Mouse (Mus musculus): ENCODE data around the gene Brd9.

Brd9 gene

DNA sequence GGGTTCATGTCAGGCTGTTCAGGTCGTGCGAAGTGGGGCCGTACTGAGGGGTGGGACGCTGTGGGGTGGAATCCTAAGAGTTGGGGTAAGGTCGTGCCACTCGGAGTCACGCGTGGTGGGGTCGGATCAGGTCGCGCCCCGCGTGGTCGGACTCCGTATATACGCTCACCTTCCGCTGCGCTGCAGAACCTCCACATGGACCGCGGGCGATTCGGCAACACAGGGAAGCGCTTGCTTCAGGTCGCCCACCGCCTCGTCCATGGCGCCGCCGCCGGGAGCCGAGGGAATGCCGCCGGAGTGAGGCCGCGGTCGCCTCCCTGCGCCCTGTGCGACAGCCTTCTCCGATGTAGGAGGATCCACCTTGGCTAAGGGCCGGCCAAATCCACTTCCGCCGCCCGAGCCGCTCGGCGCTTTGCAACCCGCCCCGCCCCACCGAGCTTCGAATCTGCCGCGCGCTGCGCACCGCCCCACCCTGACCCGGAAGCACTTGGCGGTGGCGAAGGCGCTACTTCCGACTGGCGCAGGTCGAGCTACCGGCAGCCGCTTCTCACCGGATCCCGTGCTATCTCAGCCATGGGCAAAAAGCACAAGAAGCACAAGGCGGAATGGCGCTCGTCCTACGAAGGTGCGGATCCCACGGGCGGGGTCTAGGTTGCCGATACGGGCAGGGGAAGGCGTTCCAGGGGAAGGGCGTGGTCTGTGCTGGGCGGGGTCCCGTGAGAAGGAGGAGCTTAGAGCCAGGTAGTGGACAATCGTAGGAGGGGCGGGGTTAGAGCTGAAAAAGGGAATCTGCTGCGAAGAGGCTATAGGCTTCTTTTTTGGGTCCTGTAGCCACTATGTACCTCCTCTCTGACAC is at the start of gene Brd9, which contains the start of gene Trip13:
TSS of gene Brd9 (plus strand) at position 491 of the 856 bp plus-strand sequence.
TSS of gene Trip13 (minus strand) at position 464 of the 856 bp plus-strand sequence.
- peak; percentile 94 for DNase-seq

DNA sequence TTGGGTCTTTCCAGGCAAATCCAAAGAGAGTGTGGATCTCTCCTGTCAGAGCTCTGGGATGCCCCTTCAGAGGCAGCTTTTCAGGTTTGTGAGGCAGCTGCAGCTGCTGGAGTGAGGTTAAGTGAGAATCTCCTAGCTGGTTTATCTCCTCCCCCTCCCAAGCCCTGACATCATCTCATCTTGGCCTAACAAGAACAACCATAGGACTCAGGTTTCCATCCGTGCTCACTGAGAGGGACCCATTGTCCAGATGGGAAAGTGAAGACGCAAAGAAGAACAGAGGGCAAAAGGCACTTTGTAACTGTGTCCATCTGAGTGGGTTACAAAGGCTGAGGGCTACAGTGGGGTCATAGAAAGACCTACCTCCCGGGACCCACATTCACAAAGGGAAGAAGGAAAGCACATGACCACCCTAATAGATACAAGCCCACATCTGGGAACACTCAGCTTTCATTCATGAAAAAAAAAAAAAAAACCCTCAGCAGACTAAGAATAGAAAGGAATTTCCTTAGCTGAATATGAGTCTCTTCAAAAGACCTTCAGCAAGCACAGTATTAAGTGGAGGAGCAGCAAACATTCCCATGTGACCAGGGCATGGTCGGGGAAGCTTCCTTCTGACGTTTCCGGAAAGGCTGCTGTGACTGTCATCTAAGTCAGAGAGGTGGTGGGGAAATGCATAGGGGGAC is 45.0 kb upstream of the Brd9 start:
- peak; percentile 68 for DNase-seq

DNA sequence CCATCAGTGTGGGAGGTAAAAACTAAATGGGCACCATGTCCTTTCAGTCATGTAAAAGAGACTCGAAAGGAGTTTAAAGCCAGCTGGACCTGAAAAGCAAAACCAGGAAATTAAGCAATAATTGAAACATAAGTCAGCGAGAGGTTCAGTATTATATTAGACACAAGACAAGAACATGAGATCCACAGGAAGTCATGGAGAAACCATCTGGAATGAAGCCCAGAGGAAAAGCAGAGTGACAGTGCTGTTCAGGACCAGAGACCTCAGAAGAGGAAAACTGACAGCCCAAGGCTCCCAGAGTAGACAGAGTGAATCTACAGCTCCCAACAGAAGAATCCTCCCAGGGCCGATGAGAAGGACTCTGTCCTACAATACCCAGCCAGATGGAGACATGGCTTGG is 40.0 kb upstream of the Brd9 start:
- DNase-seq = peak; percentile 41

DNA sequence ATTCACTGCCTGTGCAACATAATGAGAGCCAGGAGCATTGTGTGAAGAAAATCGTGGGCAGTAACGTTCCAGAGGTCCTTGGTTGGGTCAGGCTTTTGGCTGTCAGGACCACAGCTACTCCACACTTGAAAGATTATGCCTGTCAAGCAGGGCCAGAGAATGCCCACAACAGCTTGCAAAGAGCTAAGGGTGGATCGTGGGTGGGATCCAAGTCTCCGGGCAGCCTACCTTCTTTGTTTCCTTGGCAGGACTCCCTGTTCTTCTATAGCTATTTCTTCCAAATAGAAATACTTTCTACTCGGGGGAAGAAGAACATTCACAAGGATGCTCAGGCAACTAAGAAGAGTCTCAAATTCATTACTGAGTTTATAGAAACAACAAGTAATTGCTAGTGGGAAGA is 30.5 kb upstream of the Brd9 start:
- no peak for DNase-seq

DNA sequence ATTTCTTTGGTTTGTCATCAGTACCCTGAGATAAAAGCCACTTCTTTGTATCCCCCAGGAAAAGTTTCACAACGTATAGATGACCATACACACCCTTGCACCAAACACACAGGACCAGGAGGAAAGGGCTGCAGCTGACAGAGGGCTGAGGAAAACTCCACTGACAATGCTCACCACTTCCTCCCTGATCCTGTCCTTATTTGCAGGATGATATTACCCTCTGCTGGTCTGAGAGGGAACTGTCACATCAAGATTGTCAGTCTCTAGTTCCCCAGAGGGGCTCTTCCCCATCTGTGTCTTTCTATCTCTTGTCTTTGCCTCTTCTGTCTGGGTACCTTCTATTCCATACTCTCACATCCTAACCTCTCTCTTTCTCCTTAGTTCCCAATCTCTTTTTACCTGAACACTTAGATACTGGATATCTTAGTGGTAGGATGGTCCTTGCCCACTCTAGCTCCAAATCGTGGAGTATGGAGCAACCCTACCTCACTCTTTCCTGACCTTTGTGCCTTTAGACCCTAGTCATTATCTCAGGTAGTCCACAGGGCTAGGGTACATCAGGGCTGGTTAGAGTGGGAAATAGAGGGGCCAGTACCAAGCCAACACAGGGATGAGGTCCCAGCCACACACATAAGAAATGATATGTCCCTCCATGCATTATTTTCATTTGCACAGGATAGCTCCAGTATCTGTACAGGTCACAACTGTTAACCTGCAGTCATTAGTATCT is 29.8 kb upstream of the Brd9 start:
- DNase-seq = peak; percentile 64

DNA sequence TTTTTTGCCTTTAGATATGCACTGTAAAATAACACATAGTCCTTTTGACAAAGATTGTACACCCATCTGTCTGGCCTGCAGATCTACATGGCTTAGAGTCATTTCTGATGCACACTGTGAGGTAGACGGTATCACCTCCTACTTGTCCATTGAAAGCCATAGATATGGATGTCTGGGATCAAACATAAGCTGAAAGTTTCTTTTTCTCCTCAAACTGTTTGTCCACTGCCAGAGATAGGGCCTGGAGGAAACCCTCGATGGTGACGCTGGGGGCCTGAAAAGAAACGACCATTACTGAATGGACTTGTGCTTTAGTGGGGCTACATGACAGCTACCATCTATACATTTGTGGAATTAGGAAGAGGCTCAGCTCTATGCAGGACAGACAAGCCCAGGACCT is 24.5 kb upstream of the Brd9 start:
- no peak for DNase-seq

DNA sequence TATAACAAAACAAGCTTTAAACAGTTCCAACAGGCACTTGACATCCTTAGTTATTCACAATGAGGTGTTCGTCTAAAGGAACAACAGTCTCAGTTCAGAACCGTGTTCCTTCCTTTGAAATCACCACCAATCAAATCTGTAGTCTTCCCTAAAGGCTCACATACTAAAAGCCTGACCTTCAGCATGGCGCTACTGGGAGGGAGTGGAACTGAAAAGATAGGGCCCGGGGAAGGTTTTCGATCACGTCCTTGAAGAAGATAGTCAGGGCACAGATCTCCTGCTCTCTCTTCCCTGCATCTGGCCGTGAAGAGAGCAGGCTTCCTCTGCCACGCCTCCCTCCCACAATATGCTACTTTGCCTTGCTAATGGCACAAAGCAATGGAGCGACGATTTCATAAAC is 5.4 kb upstream of the Brd9 start:
- no peak for DNase-seq

DNA sequence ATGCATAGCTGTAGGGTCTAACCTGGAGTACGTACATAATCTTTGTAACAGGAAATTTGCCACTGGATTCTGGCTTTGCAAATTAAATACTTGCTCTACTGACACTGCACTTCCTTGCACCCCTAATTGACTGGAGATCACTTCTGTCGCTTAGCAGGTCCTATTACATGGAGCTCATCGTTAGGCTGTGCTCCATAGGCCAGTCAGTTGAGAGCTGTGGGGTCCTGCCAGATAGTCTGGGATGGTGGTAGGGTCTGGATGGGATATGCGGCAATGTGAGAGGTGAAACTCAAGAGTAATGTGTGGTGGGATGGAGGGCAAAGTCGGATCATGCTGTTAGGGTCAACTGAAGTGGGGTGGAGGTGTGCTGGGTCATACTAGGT is 682 bp upstream of the Brd9 start:
- no peak for DNase-seq

DNA sequence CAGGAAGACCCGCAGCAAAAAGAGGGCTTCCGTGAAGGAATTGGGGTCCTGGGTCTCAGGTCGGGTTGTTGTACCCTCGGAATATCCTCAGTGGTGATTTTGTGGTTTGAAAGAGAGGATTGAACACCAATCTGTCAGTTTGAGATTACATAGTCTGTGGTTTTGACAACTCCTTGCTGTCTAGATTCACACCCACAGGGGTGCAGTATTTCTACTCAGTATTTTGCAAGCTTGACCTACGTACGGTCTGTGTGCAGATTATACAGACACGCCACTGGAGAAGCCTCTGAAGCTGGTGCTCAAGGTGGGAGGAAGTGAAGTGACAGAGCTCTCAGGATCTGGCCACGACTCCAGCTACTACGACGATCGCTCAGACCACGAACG is 558 bp downstream of the Brd9 start:
- DNase-seq = peak; percentile 1

DNA sequence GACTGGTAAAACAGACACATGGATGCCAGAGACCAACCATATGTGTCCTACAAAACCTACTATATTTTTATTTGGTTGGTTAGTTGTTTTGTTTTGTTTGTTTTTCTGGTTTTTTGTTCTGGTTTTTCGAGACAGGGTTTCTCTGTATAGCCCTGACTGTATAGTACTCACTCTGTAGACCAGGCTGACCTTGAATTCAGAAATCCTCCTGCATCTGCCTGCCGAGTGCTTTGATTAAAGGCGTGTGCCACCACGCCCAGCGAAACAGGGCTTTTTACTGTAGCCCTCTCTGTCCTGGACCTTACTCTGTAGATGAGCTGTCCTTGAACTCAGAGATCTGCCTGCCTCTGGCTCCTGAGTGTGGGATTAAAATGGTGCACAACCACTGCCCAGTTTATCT is 1.5 kb downstream of the Brd9 start:
- no peak for DNase-seq

DNA sequence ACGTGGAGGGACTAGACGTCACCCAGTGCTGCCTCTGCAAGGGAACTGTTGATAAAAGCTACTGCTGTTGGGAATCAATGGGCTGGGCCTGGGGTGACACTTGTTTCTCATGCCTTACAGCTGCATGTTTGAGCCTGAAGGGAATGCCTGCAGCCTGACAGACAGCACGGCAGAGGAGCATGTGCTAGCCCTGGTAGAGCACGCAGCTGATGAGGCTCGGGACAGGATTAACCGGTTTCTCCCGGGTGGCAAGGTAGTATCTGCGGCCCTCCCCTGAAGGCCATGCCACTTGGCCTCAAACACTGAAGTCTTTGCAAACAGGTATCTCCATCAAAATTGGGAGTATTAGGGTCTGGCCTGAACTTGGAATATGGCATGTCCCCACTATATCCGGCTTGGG is 7.0 kb downstream of the Brd9 start:
- DNase-seq = no peak

DNA sequence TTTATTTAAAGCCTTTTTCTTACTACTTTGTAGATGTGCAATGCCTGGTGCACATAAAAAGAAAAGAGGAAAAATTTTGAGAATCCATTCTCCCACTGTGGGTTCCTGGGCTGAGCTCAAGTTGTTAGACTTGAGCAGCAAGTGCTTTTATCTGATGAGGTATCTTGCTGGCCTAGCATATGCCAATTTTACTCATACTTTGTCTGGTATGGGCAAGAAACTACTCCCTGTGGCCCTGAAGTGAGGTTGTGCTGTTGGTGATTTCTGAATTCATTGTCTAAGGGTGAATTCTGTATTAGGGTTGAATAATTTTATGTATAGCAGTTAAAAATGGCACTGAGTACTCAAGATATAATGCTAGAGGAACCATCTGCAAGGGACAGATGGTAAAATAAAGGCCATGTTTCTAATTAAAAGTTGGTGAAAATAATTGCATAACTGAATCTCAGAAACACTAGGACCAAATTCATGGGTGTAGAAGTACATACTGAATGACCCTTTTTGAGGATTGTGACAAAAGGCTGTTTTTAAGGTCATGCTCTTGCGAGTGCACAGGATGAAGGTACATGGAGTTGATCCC is 16.0 kb downstream of the Brd9 start:
- no peak for DNase-seq

DNA sequence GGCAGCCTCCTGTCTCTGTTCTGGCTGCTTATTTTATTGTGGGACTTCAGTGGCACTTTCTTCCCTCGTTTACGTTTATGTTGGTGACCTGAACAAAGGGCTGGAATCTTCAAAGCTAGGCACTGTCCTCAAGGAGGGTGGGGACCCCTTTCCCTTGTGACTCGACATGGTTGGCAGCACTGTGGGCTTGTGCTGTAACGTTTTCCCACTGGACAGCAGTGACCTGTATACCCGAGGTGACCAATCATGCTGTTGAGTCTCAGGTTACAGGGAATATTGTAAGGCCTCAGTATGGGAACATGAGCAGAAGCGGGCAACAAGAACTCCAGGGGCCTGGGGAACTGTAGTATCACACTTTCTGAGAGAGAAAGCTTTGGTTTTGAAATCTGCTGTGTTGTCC is 17.1 kb downstream of the Brd9 start:
- DNase-seq = no peak

DNA sequence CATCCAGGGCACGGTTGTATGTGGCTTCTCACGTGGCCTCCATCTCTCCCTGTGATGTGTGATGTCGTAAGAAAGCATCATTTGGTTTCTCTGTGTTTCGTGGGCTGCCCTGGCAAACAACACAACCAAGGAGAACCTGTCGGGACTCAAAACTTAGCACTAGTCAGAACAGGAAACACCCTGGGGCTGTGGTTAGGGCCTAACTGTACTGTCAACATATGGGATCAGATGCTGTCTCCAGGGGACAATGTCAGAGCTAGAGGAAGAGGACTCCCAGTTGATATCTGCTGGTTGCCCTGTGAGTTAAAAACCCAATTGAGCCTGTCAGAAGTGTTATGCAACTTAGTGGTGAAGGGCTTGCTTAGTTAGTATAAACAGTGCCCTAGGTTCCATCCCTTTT is 17.9 kb downstream of the Brd9 start:
- DNase-seq = no peak

DNA sequence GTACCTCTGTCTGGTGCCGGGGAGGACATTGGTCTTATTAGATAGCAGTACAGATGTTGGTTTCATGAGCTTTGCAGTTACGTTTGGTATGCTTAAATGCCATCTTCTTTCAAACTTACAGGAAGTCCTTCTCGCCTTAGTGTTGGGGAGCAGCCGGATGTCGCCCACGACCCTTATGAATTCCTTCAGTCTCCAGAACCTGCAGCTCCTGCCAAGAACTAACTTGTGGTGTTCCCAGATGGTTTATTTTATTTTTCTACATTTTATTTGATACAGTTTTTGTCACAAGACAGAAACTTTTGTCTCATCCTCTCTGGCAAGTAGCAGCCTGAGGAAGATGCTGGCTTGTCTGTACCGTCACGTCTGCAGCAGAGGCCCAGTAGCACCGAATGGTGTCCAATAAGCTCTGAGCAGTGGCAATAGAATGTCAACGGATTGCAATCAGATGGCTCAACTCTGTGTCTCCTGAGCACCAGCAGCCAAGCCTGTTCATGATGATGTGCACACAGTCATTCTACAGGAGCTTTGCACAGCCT is 22.6 kb downstream of the Brd9 start:
- peak; percentile 18 for DNase-seq

DNA sequence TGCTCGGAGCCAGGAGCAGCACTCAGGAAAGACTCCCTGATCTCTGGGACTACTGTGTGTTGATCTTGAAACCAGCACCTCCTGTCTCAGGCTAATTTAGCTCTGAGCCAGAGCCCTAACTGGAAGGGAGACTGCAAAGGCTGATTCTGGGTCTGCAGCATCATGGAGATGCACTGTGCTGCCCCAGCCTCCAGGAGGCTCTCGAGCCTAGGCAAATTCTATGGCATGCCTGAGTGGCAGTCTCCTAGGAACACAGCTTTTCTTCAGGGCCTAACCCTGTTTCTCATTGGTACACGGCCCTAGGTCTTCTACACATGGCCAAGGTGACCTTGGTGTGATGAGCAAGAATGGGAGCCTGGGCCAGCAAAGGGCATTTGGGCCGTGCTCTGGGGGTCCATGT is 23.6 kb downstream of the Brd9 start:
- DNase-seq = no peak

DNA sequence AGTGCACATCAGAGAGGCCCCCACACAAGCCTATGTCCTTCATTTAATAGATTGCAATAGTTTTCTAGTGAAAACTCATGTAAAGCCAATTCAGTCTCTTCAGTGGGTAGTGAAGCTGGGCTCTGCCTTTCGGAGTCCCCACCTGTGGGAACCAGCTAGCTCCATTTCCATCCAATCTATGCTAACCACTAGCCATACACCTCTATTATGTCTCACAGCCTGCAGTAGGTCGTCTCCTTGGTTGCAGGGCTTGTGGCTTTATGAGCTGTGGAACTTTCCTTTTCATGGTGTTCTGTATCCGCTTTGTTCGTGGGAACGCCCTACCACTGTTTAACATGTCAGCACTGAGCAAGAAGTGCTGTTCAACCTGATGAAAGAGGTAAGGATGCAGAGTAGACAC is 25.9 kb downstream of the Brd9 start, which contains the start of gene Zdhhc11:
TSS of gene Zdhhc11 (plus strand) at position 301 of the 400 bp plus-strand sequence.
- no peak for DNase-seq

DNA sequence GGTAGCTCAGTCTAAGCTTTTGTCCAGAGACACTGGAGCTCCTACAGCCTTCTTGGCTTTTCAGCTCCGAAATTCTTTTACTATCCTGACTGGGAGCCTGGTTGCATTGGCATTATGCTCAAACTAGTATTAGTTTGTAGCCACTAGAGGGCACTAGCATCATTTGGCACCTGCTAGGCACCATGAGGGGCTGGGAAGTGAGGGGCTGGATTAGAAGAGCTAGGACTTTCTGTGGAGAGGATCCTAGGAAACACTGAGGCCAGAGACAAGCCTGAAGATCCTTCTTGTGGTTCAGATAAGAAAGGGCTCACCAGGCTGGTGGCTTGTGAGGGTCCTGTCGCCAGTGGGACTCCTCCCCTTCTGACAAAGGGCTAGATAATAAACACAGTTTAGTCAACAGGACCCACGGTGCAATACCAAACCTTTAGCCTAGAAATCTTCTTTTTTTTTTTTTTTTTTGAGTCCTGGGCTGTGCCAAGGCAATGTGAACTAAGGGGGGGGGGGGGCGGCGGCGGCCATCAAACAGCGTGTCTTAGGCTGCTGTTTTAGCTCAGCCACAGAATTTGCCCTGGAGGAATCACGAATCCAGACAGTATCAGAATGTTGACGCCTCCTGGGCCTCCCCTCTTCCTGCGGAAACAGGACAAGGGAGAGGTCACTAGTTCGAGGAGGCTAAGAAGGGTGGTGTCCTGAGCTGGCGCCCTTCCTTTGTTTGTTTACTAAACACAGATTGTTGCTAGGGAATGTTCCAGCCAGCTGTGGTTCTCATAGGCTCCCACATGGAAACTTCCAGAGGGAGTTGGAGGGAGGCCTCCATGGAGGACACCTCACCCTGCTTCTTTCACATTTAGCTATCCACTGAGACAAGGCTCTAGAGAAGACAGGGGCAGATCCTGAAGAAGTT is 33.2 kb downstream of the Brd9 start:
- peak; percentile 88 for DNase-seq

DNA sequence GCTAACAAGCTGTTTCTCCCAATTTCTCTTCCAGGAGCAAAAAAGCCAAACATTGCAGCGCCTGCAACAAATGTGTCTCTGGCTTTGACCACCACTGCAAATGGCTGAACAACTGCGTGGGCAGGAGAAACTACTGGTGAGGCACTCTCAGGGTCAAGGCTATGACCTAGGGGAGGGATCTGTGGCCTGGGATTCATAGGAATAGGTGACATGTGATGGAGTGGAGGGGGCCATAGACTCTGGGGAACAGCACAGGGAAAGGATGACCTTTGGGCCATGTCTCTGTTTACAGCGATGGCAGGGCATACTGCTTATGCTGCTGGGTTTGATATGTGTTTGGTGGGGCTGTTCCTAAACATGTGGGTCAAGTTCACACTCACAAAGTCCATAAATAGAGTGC is 36.9 kb downstream of the Brd9 start:
- DNase-seq = no peak

DNA sequence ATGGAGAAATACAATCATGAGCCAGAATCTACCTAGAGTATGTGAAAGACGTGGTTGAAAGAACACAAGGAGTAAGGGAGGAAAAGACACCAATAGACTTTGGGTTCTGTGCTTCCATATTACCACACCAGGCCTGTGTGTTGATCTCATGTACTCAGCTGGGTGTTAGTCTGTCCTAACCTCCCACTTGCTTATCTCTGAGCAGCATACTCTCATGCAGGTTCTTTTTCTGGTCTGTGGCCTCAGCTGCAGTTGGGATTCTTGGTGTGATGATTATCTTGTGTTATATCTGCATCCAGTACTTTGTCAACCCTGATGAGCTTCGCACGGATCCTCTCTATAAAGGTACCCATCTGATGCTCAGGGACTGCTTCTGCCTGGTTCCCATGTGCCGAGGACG is 39.3 kb downstream of the Brd9 start:
- no peak for DNase-seq

DNA sequence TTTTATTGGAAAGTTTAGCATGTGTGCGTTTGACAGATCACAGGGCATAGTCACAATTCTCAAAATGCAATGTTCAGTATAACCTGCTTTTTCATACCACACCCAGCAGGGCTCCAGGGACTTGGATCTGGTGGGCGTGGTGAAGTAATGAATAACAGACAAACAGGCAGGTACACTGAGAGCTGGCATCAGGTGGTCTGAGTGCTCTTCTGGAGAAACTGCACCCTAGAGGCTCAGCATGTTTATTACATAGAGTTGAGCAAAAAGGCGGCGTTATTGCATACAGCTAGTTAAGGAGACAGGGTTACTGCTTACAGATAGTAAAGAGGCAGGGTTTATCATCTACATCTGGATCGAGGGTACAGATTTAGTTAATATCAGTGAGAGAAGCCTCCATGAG is 52.7 kb downstream of the Brd9 start:
- DNase-seq = no peak

DNA sequence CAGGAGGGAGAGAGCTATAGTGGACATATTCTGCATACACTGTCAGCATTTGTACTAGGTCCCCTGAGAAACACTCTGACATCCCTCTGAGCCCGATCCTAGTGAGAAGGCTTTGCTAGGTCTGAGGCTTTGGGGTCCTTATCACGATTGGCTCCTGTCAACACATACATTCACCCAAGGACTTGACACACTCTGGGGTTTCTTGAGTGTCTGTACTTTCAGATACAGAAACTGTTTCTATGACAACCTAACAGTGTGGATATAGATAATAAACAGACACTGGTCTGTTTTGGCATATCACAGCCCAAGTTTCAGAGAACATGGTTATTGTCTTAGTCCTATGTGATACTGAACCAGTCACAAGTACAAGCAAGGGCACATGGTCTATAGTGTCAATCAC is 53.1 kb downstream of the Brd9 start:
- no peak for DNase-seq
